ENCODE assay signal across 14 mouse cellular contexts in the genomic region with DNA sequence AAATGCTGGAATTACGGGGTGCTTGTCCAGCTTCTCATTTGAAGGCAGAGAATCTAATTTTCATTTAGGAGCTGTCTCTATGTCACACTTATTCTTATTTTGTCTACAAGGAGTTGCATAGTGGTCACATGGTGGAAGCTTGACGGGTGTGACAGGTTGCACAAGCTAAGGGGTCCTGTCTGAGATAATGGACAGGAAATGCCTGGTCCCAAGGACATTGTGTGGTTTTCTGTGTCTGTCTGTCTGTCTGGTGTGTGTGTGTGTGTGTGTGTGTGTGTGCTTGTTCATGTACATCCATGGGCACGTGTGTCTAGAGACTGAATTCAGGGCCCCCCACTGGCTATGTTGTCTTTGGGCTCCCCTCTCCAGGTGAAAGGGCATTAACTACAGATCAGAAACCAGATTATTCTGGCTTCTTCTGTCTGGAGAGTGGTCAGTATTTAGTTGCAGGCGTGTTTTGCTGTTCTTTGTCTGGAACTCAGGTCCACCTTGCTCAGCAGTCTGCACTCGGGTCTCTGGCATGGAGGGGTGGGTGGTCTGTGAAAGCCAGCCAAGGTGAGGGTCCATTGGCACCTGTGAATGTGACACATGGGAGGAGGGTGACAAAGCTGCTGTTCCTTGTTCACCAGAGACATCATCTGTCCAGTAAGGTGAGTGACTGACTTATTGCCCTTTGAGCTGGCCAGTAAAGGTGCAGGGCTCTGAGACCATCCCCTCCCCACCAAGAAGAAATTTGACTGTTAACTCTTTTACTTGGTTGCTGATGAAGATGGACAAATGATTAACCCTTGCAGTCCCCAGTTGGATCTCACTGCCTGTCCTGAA. TPM values are rescaled to one million over a fixed set of nuclear protein-coding genes. Genes with fewer than 3 reads are reported as not detected.
A peak's percentile ranks its signal among the peaks of the same experiment; 100 is the strongest.
DNase-seq lines count a peak whose midpoint lies in the region; ATAC-seq and TF ChIP-seq lines count a peak whose summit lies in the region.
"Had no signal": no experiment of that assay in that cellular context is flagged by ENCODE, and none has a peak within 500 bp of the region (broad histone marks: within the 10 kb centered on the region; RNA-seq: fewer than 3 reads in every experiment).

No protein-coding gene starts in this region.

- no peak overlapping the region for H3K9ac ChIP-seq in stomach, embryonic 16.5 days (ENCODE audit: low read length)
- no peak overlapping the region for H3K9ac ChIP-seq in stomach, postnatal 0 days (ENCODE audit: low read length)
- H3K9ac ChIP-seq: forebrain, embryonic 13.5 days had no signal

- DNase-seq in kidney, adult 18-20 months: peak; percentile 54
- no peak for DNase-seq in kidney, postnatal 10 days
- DNase-seq in stomach, postnatal 0 days (ENCODE audit: low spot score): no peak
- DNase-seq in kidney, adult 8-10 months: peak; percentile 55 to 66
- no peak for DNase-seq in ovary, adult 18-20 months (ENCODE audit: low spot score)
- no peak for DNase-seq in adrenal gland, postnatal 4 days (ENCODE audit: low spot score in 2 of 2)

- no peaks in the 10 kb centered on the region for H3K36me3 ChIP-seq in stomach, embryonic 16.5 days (ENCODE audit: control insufficient read depth, insufficient read depth, low read length)
- no peaks in the 10 kb centered on the region for H3K36me3 ChIP-seq in stomach, postnatal 0 days (ENCODE audit: control insufficient read depth, insufficient read depth, low read length)
- H3K36me3 ChIP-seq: G1E had no signal

- peaks cover 12% of the 10 kb centered on the region for H3K4me1 ChIP-seq in stomach, embryonic 16.5 days (ENCODE audit: control insufficient read depth, insufficient read depth, low read length)
- no peaks in the 10 kb centered on the region for H3K4me1 ChIP-seq in stomach, postnatal 0 days (replicated peaks; ENCODE audit: control insufficient read depth, insufficient read depth)

- TF ChIP-seq CTCF in stomach, postnatal 0 days (IDR thresholded peaks at IDR 0.05; ENCODE audit: low read depth): no peak

- TF ChIP-seq EP300 in stomach, postnatal 0 days (optimal IDR thresholded peaks at IDR 0.05): no peak

- peak overlapping the region; percentile 22; the same call in 1 of the 2 replicates for H3K27ac ChIP-seq in stomach, embryonic 16.5 days (ENCODE audit: low read length)
- no peak overlapping the region for H3K27ac ChIP-seq in stomach, postnatal 0 days (replicated peaks)
- H3K27ac ChIP-seq: forebrain, embryonic 13.5 days had no signal

- 68% methylated on average over 5 of the region's 5 CpGs for WGBS in stomach, embryonic 16.5 days
- WGBS in stomach, postnatal 0 days: 75% methylated on average over 5 of the region's 5 CpGs

- H3K9me3 ChIP-seq in stomach, embryonic 16.5 days (replicated peaks; ENCODE audit: control insufficient read depth, low read length): no peaks in the 10 kb centered on the region
- no peaks in the 10 kb centered on the region for H3K9me3 ChIP-seq in stomach, postnatal 0 days (ENCODE audit: control insufficient read depth, low read length)
- H3K9me3 ChIP-seq: forebrain, embryonic 13.5 days had no signal

- H3K4me2 ChIP-seq in stomach, embryonic 16.5 days (ENCODE audit: low read depth, low read length): peak overlapping the region; percentile 21; the same call in 1 of the 2 replicates
- no peak overlapping the region for H3K4me2 ChIP-seq in stomach, postnatal 0 days (replicated peaks; ENCODE audit: low read depth)
- H3K4me2 ChIP-seq: forebrain, embryonic 13.5 days had no signal

- H3K27me3 ChIP-seq in stomach, embryonic 16.5 days (ENCODE audit: control insufficient read depth, insufficient read depth, low read length): no peaks in the 10 kb centered on the region
- no peaks in the 10 kb centered on the region for H3K27me3 ChIP-seq in stomach, postnatal 0 days (ENCODE audit: control insufficient read depth, insufficient read depth, low read length)
- H3K27me3 ChIP-seq: forebrain, embryonic 13.5 days had no signal

- ATAC-seq in stomach, embryonic 16.5 days (ENCODE audit: insufficient read depth, low FRiP score): no peak
- ATAC-seq in stomach, postnatal 0 days (ENCODE audit: low FRiP score, low TSS enrichment): no peak

- H3K4me3 ChIP-seq in stomach, embryonic 16.5 days (replicated peaks; ENCODE audit: low read length): no peak overlapping the region
- H3K4me3 ChIP-seq in stomach, postnatal 0 days (ENCODE audit: low read depth, low read length): no peak overlapping the region
- H3K4me3 ChIP-seq: forebrain, embryonic 13.5 days had no signal

RNA-seq across cellular contexts. Expression of a gene that starts 34.4 kb away (rescaled TPM):
- polyA plus RNA-seq in stomach, embryonic 16.5 days (2015; fragmentation: Nextera tagmentation; extraction: Ambion mirVana): 4.7 and 5.4 TPM in 2 replicates
- polyA plus RNA-seq in stomach, postnatal 0 days (2015; fragmentation: Nextera tagmentation; extraction: Ambion mirVana): 1.6 and 2.1 TPM in 2 replicates
- total RNA-seq in adrenal gland, postnatal 4 days (2021): 1 to 10 TPM; 5.6 to 9.4 TPM
- polyA plus RNA-seq: G1E had no signal

RNA-seq across cellular contexts. Expression of a gene that starts 40.3 kb away (rescaled TPM):
- 0.08 TPM in 1 of 2 replicates, not detected in the other for polyA plus RNA-seq in stomach, embryonic 16.5 days (2015; fragmentation: Nextera tagmentation; extraction: Ambion mirVana)
- not detected in 2 replicates for polyA plus RNA-seq in stomach, postnatal 0 days (2015; fragmentation: Nextera tagmentation; extraction: Ambion mirVana)
- 10 to 100 TPM in 1 of 2 experiments, not detected in 1; 12.2 TPM for total RNA-seq in adrenal gland, postnatal 4 days (2021)
- total RNA-seq: G1E; gastrocnemius, postnatal 36 days; layer of hippocampus, adult 18-20 months; neutrophil, adult 5-6 weeks had no signal
- polyA plus RNA-seq: embryonic facial prominence, embryonic 11.5 days; forebrain, embryonic 13.5 days; G1E; limb, embryonic 11.5 days had no signal

Comparison
In these comparisons a context has a peak if more than half of its experiments do, and no peak if none do; other contexts are left out.
1. DNase-seq: peak in kidney, adult 18-20 months (single experiment) and kidney, adult 8-10 months (2 of 2); none in kidney, postnatal 10 days (single experiment), stomach, postnatal 0 days (single experiment), ovary, adult 18-20 months (single experiment) and adrenal gland, postnatal 4 days (0 of 2).